Mouse (Mus musculus) G1E (cell line): ENCODE results near the gene Isoc2b. TPM values are rescaled to one million over a fixed set of nuclear protein-coding genes. Genes with fewer than 3 reads are reported as not detected.

Experiments used
- ATAC-seq: 2 replicates; pipeline ENCODE4 v1.8.0; 2016; ENCODE audit warnings: mild to moderate bottlenecking; ENCODE audit not compliant: insufficient number of reproducible peaks, poor library complexity, low FRiP score, severe bottlenecking; ENCODE audit errors: extremely low read depth
- DNase-seq: peaks from one replicate; pipeline ENCODE4 v3.0.0; 2012; ENCODE audit warnings: low spot score
- H3K27me3 ChIP-seq: 2 replicates; pipeline ENCODE4 v1.6.1; 2012; ENCODE audit warnings: mild to moderate bottlenecking, low read length, inconsistent platforms; ENCODE audit not compliant: insufficient read depth
- H3K36me3 ChIP-seq: replicated peaks from 2 replicates; pipeline ENCODE3; 2012; ENCODE audit warnings: mild to moderate bottlenecking, inconsistent platforms
- H3K4me1 ChIP-seq: 2 replicates; pipeline ENCODE4 v1.6.1; 2012; ENCODE audit warnings: low read depth, low read length, inconsistent platforms, mixed read lengths; ENCODE audit not compliant: insufficient read depth
- H3K4me3 ChIP-seq: 2 replicates; pipeline ENCODE4 v1.5.1; 2012; ENCODE audit warnings: low read depth, mild to moderate bottlenecking, inconsistent platforms, low read length, moderate library complexity, mixed read lengths
- H3K9me3 ChIP-seq: replicated peaks from 2 replicates; pipeline ENCODE4 v1.6.1; 2012; ENCODE audit warnings: inconsistent platforms
- CTCF ChIP-seq: IDR thresholded peaks from 2 replicates; pipeline ENCODE4 v1.5.1; 2012; ENCODE audit warnings: low read depth, low read length, inconsistent platforms, mixed read lengths
- GATA1 ChIP-seq: IDR thresholded peaks from 2 replicates; pipeline ENCODE4 v1.6.1; 2012; ENCODE audit warnings: borderline replicate concordance, low read length, inconsistent platforms, mixed read lengths
- GATA2 ChIP-seq: IDR thresholded peaks from 2 replicates; pipeline ENCODE4 v1.6.1; 2012; ENCODE audit warnings: low read depth, low read length, inconsistent platforms, borderline replicate concordance
- POLR2AphosphoS5 ChIP-seq: IDR thresholded peaks from 2 replicates; pipeline ENCODE4 v1.6.1; 2012; ENCODE audit warnings: low read depth, low read length, inconsistent platforms; ENCODE audit not compliant: insufficient replicate concordance
- TAL1 ChIP-seq: conservative IDR thresholded peaks from 2 replicates; pipeline ENCODE4 v1.6.1; 2012; ENCODE audit warnings: low read depth, low read length, inconsistent platforms, mixed read lengths
- polyA plus RNA-seq: library from polyadenylated mRNA; stranded (reverse); fragments of >175 nt; gene quantifications from 2 replicates; pipeline ENCODE4 v1.2.3, GENCODE M21; 2012
- total RNA-seq, 2 experiments: library from RNA; stranded (forward) in 1 of 2; stranded (reverse) in 1 of 2; fragments of 200-1000 nt in 1 of 2; fragments of >200 nt in 1 of 2; fragmentation: Nextera tagmentation in 1 of 2; gene quantifications; 2 replicates each; pipeline ENCODE4 v1.2.3; 2014 to 2017

The Isoc2b gene
- total and polyA plus RNA-seq, 3 experiments = 8.1 to 40.1 (median 9.1) TPM

GRCm38 (mm10) chr7:4877226-4877625, 7.2 kb upstream of the Isoc2b start:
- DNase-seq (no peak), ATAC-seq (peak; percentile 9; the same call in 1 of the 2 replicates)
- Histone ChIP-seq H3K36me3 (peaks cover 4% of the 10 kb centered on the region), H3K4me3 (peak overlapping the region; percentile 74), H3K9me3 (no peaks in the 10 kb centered on the region), H3K4me1 (peaks cover 29% of the 10 kb centered on the region), H3K27me3 (no peaks in the 10 kb centered on the region)
- TF ChIP-seq POLR2AphosphoS5 (no peak), GATA2 (no peak), CTCF (no peak), TAL1 (no peak), GATA1 (no peak)

GRCm38 (mm10) chr7:4876753-4877221, 6.7 kb upstream of the Isoc2b start, which contains the start of gene Isoc2a:
Isoc2a (plus strand) TSS chr7:4877153.
- Histone ChIP-seq H3K36me3 (peaks cover under 1% of the 10 kb centered on the region), H3K4me3 (peak within 1 kb of the TSS; percentile 74), H3K4me1 (peaks cover 29% of the 10 kb centered on the region), H3K9me3 (no peaks in the 10 kb centered on the region), H3K27me3 (no peaks in the 10 kb centered on the region)
- TF ChIP-seq TAL1 = no peak
- peak; percentile 60; the same call in 1 of the 2 replicates for TF ChIP-seq POLR2AphosphoS5
- ATAC-seq = peak; percentile 100
- DNase-seq = peak; percentile 99

GRCm38 (mm10) chr7:4866631-4867180, 3.4 kb downstream of the Isoc2b start:
- peaks cover 10% of the 10 kb centered on the region for H3K27me3 ChIP-seq
- no peaks in the 10 kb centered on the region for H3K36me3 ChIP-seq
- TF ChIP-seq GATA2 (no peak), GATA1 (no peak), TAL1 (no peak), POLR2AphosphoS5 (no peak), CTCF (no peak)
- peak overlapping the region; percentile 75 for H3K4me3 ChIP-seq
- ATAC-seq (no peak), DNase-seq (no peak)
- H3K4me1 ChIP-seq = peaks cover 29% of the 10 kb centered on the region
- no peaks in the 10 kb centered on the region for H3K9me3 ChIP-seq

GRCm38 (mm10) chr7:4865579-4866493, 4.2 kb downstream of the Isoc2b start:
- no peaks in the 10 kb centered on the region for H3K9me3 ChIP-seq
- peaks cover 29% of the 10 kb centered on the region for H3K4me1 ChIP-seq
- DNase-seq = peak; percentile 96
- H3K4me3 ChIP-seq = peak overlapping the region; percentile 75
- peaks cover 6% of the 10 kb centered on the region; the same call in 1 of the 2 replicates for H3K27me3 ChIP-seq
- peak; percentile 99 for ATAC-seq
- no peak for TF ChIP-seq CTCF
- no peaks in the 10 kb centered on the region for H3K36me3 ChIP-seq

- H3K27me3 ChIP-seq = peaks cover 4% of the 10 kb centered on the region; the same call in 1 of the 2 replicates
- TF ChIP-seq GATA1 = no peak
- TF ChIP-seq CTCF = no peak
- no peak for TF ChIP-seq GATA2
- no peak for TF ChIP-seq TAL1
- no peak for TF ChIP-seq POLR2AphosphoS5
- H3K4me3 ChIP-seq = peak overlapping the region; percentile 75; the same call in 1 of the 2 replicates
- H3K36me3 ChIP-seq = no peaks in the 10 kb centered on the region
- H3K9me3 ChIP-seq = no peaks in the 10 kb centered on the region
- peaks cover 29% of the 10 kb centered on the region for H3K4me1 ChIP-seq
- DNase-seq (no peak), ATAC-seq (no peak)
Measured at GRCm38 (mm10) chr7:4865090-4865489, 5.0 kb downstream of the Isoc2b start.

GRCm38 (mm10) chr7:4864130-4864845, 5.8 kb downstream of the Isoc2b start:
- no peak for DNase-seq
- TF ChIP-seq GATA1 (no peak), GATA2 (no peak), POLR2AphosphoS5 (no peak), TAL1 (no peak), CTCF (no peak)
- no peak for ATAC-seq
- H3K4me3 ChIP-seq = no peak overlapping the region
- H3K9me3 ChIP-seq = no peaks in the 10 kb centered on the region
- peaks cover 5% of the 10 kb centered on the region for H3K27me3 ChIP-seq
- peaks cover 29% of the 10 kb centered on the region for H3K4me1 ChIP-seq
- no peaks in the 10 kb centered on the region for H3K36me3 ChIP-seq
